Mouse (Mus musculus) embryonic facial prominence, embryonic 14.5 days (tissue): Measurements from ENCODE around the gene Olfr538. TPM values are rescaled to one million over a fixed set of nuclear protein-coding genes. Genes with fewer than 3 reads are reported as not detected.
"Not testable (repeated sequence)": the region's sequence is repeated elsewhere in the genome, so short reads cannot be mapped to it uniquely, and the experiment has no call there.

Experiments used
- ATAC-seq: fragments of 200-750 bp; cut with Nextera tagmentation; 2 replicates; pipeline ENCODE4 v1.8.0; 2017; ENCODE audit warnings: low read depth, moderate number of reproducible peaks, moderate TSS enrichment
- DNase-seq: peaks from one replicate; pipeline ENCODE4 v3.0.0-alpha.2; 2015; ENCODE audit warnings: low spot score
- H3K27ac ChIP-seq: fragments of 300-500 bp; sonication (generic); replicated peaks from 2 replicates; pipeline ENCODE4 v1.5.1; 2014; ENCODE audit warnings: low read depth, mild to moderate bottlenecking, low read length, moderate library complexity
- H3K27me3 ChIP-seq: fragments of 300-500 bp; sonication (generic); replicated peaks from 2 replicates; pipeline ENCODE4 v1.6.1; 2014; ENCODE audit warnings: low read length; ENCODE audit not compliant: control insufficient read depth, insufficient read depth
- H3K36me3 ChIP-seq: fragments of 300-500 bp; sonication (generic); 2 replicates; pipeline ENCODE4 v1.6.1; 2014; ENCODE audit warnings: low read length, mixed read lengths; ENCODE audit not compliant: control insufficient read depth, insufficient read depth
- H3K4me1 ChIP-seq: fragments of 300-500 bp; sonication (generic); 2 replicates; pipeline ENCODE4 v1.6.1; 2014; ENCODE audit warnings: antibody characterized with exemption, low read length; ENCODE audit not compliant: control insufficient read depth, insufficient read depth
- H3K4me2 ChIP-seq: fragments of 300-500 bp; sonication (generic); 2 replicates; pipeline ENCODE4 v1.6.1; 2014; ENCODE audit warnings: low read depth, mild to moderate bottlenecking, low read length, moderate library complexity, mixed read lengths
- H3K4me3 ChIP-seq: fragments of 300-500 bp; sonication (generic); 2 replicates; pipeline ENCODE4 v1.5.1; 2014; ENCODE audit warnings: low read depth, mild to moderate bottlenecking, low read length
- H3K9ac ChIP-seq: fragments of 300-500 bp; sonication (generic); 2 replicates; pipeline ENCODE4 v1.6.1; 2014; ENCODE audit warnings: low read depth, mild to moderate bottlenecking, low read length, moderate library complexity, mixed read lengths
- H3K9me3 ChIP-seq: fragments of 300-500 bp; sonication (generic); 2 replicates; pipeline ENCODE4 v1.6.1; 2016; ENCODE audit warnings: low read length; ENCODE audit not compliant: control insufficient read depth
- WGBS: fragments of 180-500 bp; shearing (Covaris S2); extraction: QIAGEN DNeasy Blood & Tissue Kit; methylation state at CpG from one replicate; pipeline ENCODE4 v1.1.7; 2014; 5-methylcytosine and 5-hydroxymethylcytosine counted together
- polyA plus RNA-seq: library from polyadenylated mRNA; unstranded; fragments of >200 nt; fragmentation: Nextera tagmentation; extraction: Ambion mirVana; gene quantifications from 2 replicates; pipeline ENCODE4 v1.2.1, GENCODE M21; 2014

The Olfr538 gene
- not detected in 2 replicates for polyA plus RNA-seq

GRCm38 (mm10) chr7:140567586-140567985 lies at the start of gene Olfr538:
Gene Olfr538, plus strand, starts transcription at chr7:140567886.
- Histone ChIP-seq H3K9ac (no peak within 1 kb of the TSS), H3K4me1 (no peaks in the 10 kb centered on the region), H3K27ac (no peak within 1 kb of the TSS), H3K27me3 (no peaks in the 10 kb centered on the region), H3K4me3 (no peak within 1 kb of the TSS), H3K36me3 (no peaks in the 10 kb centered on the region), H3K4me2 (no peak within 1 kb of the TSS), H3K9me3 (no peaks in the 10 kb centered on the region)
- DNase-seq = no peak
- WGBS = 68% methylated on average over 3 of the region's 3 CpGs
- no peak for ATAC-seq

GRCm38 (mm10) chr7:140539746-140540145 lies 27.9 kb upstream of the Olfr538 start:
- no peaks in the 10 kb centered on the region for H3K36me3 ChIP-seq
- H3K27ac ChIP-seq = no peak overlapping the region
- H3K4me1 ChIP-seq = no peaks in the 10 kb centered on the region
- no peaks in the 10 kb centered on the region for H3K9me3 ChIP-seq
- ATAC-seq = no peak
- no peak for DNase-seq
- no peak overlapping the region for H3K9ac ChIP-seq
- no peak overlapping the region for H3K4me2 ChIP-seq
- WGBS = 75% methylated on average over 2 of the region's 2 CpGs
- no peaks in the 10 kb centered on the region for H3K27me3 ChIP-seq
- H3K4me3 ChIP-seq = no peak overlapping the region

- H3K27ac ChIP-seq, DNase-seq, H3K9me3 ChIP-seq, H3K27me3 ChIP-seq, ATAC-seq, H3K4me1 ChIP-seq, H3K4me3 ChIP-seq, H3K4me2 ChIP-seq, H3K36me3 ChIP-seq, H3K9ac ChIP-seq: not testable (repeated sequence)
- WGBS = 75% methylated on average over 2 of the region's 2 CpGs
Observed at GRCm38 (mm10) chr7:140600969-140601368, 33.3 kb downstream of the Olfr538 start, which contains the start of gene Olfr46. Gene Olfr46, plus strand, starts transcription at chr7:140601269.

Other genes with a start within 250 kb of the Olfr538 start
- not detected in 2 replicates for gene Olfr525, start 247.0 kb upstream of the Olfr538 start, polyA plus RNA-seq
- gene Olfr527, start 233.9 kb upstream of the Olfr538 start, polyA plus RNA-seq = not detected in 2 replicates
- gene Olfr60, start 206.2 kb upstream of the Olfr538 start, polyA plus RNA-seq = not detected in 2 replicates
- not detected in 2 replicates for gene Olfr530, start 191.6 kb upstream of the Olfr538 start, polyA plus RNA-seq
- not detected in 2 replicates for gene Olfr531, start 165.0 kb upstream of the Olfr538 start, polyA plus RNA-seq
- not detected in 2 replicates for gene Olfr532, start 146.2 kb upstream of the Olfr538 start, polyA plus RNA-seq
- 0.25 TPM in 1 of 2 replicates, not detected in the other for gene Olfr533, start 104.5 kb upstream of the Olfr538 start, polyA plus RNA-seq
- gene Olfr535, start 83.7 kb upstream of the Olfr538 start, polyA plus RNA-seq = not detected in 2 replicates
- gene Olfr536, start 60.5 kb upstream of the Olfr538 start, polyA plus RNA-seq = 0.04 and 0.22 TPM in 2 replicates
- not detected in 2 replicates for gene Olfr46, start 33.4 kb downstream of the Olfr538 start, polyA plus RNA-seq
- not detected in 2 replicates for gene Olfr61, start 61.1 kb downstream of the Olfr538 start, polyA plus RNA-seq
- gene Olfr53, start 78.6 kb downstream of the Olfr538 start, polyA plus RNA-seq = not detected in 2 replicates
- 0.20 TPM in 1 of 2 replicates, not detected in the other for gene Olfr539, start 92.0 kb downstream of the Olfr538 start, polyA plus RNA-seq
- not detected in 2 replicates for gene Olfr45, start 114.1 kb downstream of the Olfr538 start, polyA plus RNA-seq
- gene Olfr541, start 129.4 kb downstream of the Olfr538 start, polyA plus RNA-seq = not detected in 2 replicates
- gene Cyp2e1, start 195.9 kb downstream of the Olfr538 start, polyA plus RNA-seq = not detected in 2 replicates
- 0.35 and 0.69 TPM in 2 replicates for gene Syce1, start 220.0 kb downstream of the Olfr538 start, polyA plus RNA-seq